Mouse (Mus musculus): ENCODE data around the gene Gbp5.
A peak's percentile ranks its signal among the peaks of the same experiment; 100 is the strongest.
"Not testable (repeated sequence)": the region's sequence is repeated elsewhere in the genome, so short reads cannot be mapped to it uniquely, and the experiment has no call there.

The Gbp5 gene

GRCm38 (mm10) chr3:142542776-142543175, 49.0 kb downstream of the Gbp5 start:
- DNase-seq: not testable (repeated sequence)

- DNase-seq: no peak
Measured at GRCm38 (mm10) chr3:142546690-142547089, 52.9 kb downstream of the Gbp5 start.

- no peak for DNase-seq
Measured at GRCm38 (mm10) chr3:142550052-142550676, 56.4 kb downstream of the Gbp5 start.

GRCm38 (mm10) chr3:142554601-142555000, 60.8 kb downstream of the Gbp5 start:
- DNase-seq: no peak

- DNase-seq: no peak
Measured at GRCm38 (mm10) chr3:142555623-142556022, 61.8 kb downstream of the Gbp5 start.

GRCm38 (mm10) chr3:142559632-142560228, 66.0 kb downstream of the Gbp5 start, which contains the start of gene Gbp3:
Gene Gbp3 (plus strand): TSS chr3:142560026.
- DNase-seq: peak; percentile 60

GRCm38 (mm10) chr3:142560296-142560948, 66.6 kb downstream of the Gbp5 start:
- DNase-seq: peak; percentile 93

GRCm38 (mm10) chr3:142561045-142561646, 67.4 kb downstream of the Gbp5 start:
- DNase-seq: no peak

- no peak for DNase-seq
Measured at GRCm38 (mm10) chr3:142561666-142562065, 67.9 kb downstream of the Gbp5 start.

- DNase-seq: not testable (repeated sequence)
Measured at GRCm38 (mm10) chr3:142567490-142567889, 73.7 kb downstream of the Gbp5 start.

GRCm38 (mm10) chr3:142570738-142571137, 77.0 kb downstream of the Gbp5 start:
- no peak for DNase-seq

Data from lung, postnatal 10 days (tissue).